Mouse (Mus musculus): ENCODE data around the gene Pum2.

DNA sequence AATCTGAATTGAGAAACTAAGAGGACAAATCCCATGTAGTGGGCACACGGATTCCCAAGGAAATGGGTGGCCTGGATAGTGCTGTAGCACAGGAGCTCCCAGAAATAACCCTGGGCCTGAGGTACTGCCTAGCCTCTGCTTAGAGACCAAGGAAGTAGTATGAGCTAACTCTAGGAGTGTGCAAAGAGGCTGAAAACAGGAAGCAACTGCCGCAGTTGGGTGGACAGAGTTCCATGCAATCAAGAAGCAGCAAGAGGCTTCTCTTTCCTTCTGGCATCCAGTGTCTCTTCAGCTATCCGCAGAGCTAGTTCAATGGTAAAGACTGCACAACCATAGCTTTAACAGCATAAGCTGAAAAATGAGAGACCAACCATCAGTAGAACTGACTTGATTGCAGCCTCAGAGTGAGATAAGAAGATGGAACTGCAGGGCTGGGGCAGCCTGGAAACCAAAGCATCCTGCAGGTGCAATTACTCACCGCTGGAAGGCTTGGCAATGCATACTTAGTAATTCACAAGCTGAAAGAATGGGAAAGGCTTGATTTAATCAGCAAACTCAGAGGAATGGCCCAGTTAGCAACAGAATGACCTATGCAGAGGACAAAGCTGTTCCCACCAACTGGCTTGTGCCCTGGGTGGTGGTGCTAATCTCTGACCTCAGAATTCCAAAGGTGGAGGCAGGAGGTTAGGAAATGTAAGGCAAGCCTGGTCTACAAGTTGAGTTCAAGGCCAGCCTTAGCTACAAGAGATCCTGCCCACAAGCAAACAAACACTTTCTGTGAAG is 6.3 kb upstream of the Pum2 start:
- TF ChIP-seq CTCF (IDR thresholded peaks at IDR 0.05; ENCODE audit: low read depth) (no peak), EP300 (optimal IDR thresholded peaks at IDR 0.05) (no peak)
